Mouse (Mus musculus): Measurements from ENCODE around the gene Trabd. TPM values are rescaled to one million over a fixed set of nuclear protein-coding genes. Genes with fewer than 3 reads are reported as not detected.

Gene Trabd
- polyA plus RNA-seq, 1 experiment from 2014 or later, result 32.5 TPM

DNA sequence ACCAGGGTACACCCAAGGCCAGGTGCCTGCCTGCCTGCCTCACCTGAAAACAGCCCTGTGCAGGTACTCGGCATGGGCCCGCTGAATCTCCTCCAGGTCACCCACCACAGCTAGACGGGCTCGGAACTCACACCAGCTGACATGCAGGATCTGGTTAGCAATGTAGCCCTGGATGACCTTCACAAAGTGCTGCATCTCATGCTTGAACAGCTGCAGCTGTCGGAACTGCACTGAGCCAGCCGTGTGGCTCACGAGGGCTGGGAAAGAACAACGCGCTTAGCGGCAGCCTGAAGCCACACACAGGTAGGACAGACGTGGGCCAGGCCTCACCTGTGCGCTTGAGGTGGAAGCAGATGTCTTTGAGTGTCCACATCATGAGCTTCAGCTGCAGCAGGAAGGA, 25.9 kb downstream of the Trabd start:
- WGBS, result 86% methylated on average over 12 of the region's 12 CpGs
- Histone ChIP-seq H3K4me2 (replicated peaks; ENCODE audit: low read depth) (no peak overlapping the region), H3K27me3 (replicated peaks; ENCODE audit: control insufficient read depth, insufficient read depth, low read length) (no peaks in the 10 kb centered on the region), H3K4me1 (replicated peaks; ENCODE audit: control insufficient read depth, insufficient read depth, low read length) (no peaks in the 10 kb centered on the region), H3K4me3 (ENCODE audit: low read depth, low read length) (no peak overlapping the region), H3K9ac (ENCODE audit: low read depth, low read length) (no peak overlapping the region), H3K9me3 (ENCODE audit: control insufficient read depth) (no peaks in the 10 kb centered on the region), H3K36me3 (ENCODE audit: control insufficient read depth, insufficient read depth) (peaks cover 95% of the 10 kb centered on the region), H3K27ac (ENCODE audit: low read depth, low read length) (no peak overlapping the region)
- no peak for TF ChIP-seq CTCF (IDR thresholded peaks at IDR 0.05; ENCODE audit: low read depth)
- no peak for ATAC-seq

DNA sequence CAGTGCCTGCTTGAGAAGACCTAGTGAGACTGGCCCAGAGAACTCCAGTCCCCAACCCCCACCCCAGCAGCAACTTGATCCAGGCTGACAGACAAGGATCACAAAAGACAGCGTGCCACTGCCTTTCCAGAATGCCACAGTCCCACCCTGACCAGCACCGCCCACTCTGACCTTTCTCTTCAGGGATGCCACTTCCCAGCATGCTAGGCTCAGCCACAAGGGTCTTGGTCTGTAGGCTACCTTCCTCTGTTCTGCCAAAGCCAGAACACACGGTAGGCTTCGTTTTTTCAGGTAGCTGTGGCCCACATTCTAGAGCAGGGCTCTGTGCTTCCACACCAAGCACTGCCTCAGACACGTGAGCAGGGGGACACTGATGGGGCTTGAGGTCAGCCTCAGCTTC, 27.7 kb downstream of the Trabd start:
- no peak overlapping the region for H3K4me2 ChIP-seq (replicated peaks; ENCODE audit: low read depth)
- no peak overlapping the region for H3K4me3 ChIP-seq (ENCODE audit: low read depth, low read length)
- no peak overlapping the region for H3K27ac ChIP-seq (ENCODE audit: low read depth, low read length)
- WGBS, result 80% methylated on average over 5 of the region's 5 CpGs
- H3K9me3 ChIP-seq (ENCODE audit: control insufficient read depth), result no peaks in the 10 kb centered on the region
- H3K27me3 ChIP-seq (replicated peaks; ENCODE audit: control insufficient read depth, insufficient read depth, low read length), result no peaks in the 10 kb centered on the region
- no peak for ATAC-seq
- no peak for TF ChIP-seq CTCF (IDR thresholded peaks at IDR 0.05; ENCODE audit: low read depth)
- H3K4me1 ChIP-seq (replicated peaks; ENCODE audit: control insufficient read depth, insufficient read depth, low read length), result no peaks in the 10 kb centered on the region
- peaks cover 93% of the 10 kb centered on the region for H3K36me3 ChIP-seq (ENCODE audit: control insufficient read depth, insufficient read depth)
- no peak overlapping the region for H3K9ac ChIP-seq (ENCODE audit: low read depth, low read length)

DNA sequence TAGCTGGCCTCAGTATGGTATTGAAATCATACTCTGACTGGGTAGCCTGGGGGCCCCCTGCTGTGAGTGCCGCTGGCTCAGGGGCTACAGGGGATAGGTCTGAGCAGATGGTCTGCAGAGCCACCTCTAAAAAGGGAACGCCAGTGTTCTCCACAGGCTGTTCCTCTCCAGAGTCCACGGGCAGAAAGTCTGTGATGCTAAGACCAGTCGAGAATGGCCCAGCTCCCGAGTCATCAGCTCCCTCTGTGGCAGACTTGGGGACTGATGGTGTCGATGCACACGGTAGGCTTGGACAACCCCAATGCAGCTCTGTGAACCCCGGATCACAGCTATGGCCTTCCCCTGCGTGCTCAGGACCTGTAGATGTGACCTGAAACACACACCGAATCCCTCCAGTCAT, 29.0 kb downstream of the Trabd start:
- Histone ChIP-seq H3K4me3 (ENCODE audit: low read depth, low read length) (no peak overlapping the region), H3K4me2 (replicated peaks; ENCODE audit: low read depth) (no peak overlapping the region), H3K27ac (ENCODE audit: low read depth, low read length) (no peak overlapping the region), H3K9ac (ENCODE audit: low read depth, low read length) (no peak overlapping the region), H3K36me3 (ENCODE audit: control insufficient read depth, insufficient read depth) (peaks cover 93% of the 10 kb centered on the region), H3K27me3 (replicated peaks; ENCODE audit: control insufficient read depth, insufficient read depth, low read length) (no peaks in the 10 kb centered on the region), H3K4me1 (replicated peaks; ENCODE audit: control insufficient read depth, insufficient read depth, low read length) (no peaks in the 10 kb centered on the region), H3K9me3 (ENCODE audit: control insufficient read depth) (no peaks in the 10 kb centered on the region)
- TF ChIP-seq CTCF (IDR thresholded peaks at IDR 0.05; ENCODE audit: low read depth), result no peak
- ATAC-seq, result no peak
- 88% methylated on average over 10 of the region's 10 CpGs for WGBS

DNA sequence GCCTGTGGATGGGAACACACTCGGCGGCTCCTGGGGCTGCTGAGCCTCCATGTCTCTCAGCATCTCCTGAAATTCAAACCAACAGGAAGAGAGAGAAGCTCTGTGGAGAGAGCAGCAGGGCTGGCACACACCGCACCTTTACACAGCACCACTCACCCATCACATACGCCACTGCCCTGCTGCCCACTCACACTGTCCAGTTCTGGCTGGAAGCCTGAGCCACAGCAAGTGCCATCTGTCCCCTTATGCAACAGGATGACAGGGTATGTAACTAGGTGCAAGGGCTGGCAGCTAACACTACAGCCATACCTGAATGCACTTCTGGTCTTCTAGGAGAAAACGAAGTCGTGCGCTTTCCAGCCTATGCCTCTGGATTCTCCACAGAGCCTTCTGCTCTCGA, 29.5 kb downstream of the Trabd start:
- peaks cover 93% of the 10 kb centered on the region for H3K36me3 ChIP-seq (ENCODE audit: control insufficient read depth, insufficient read depth)
- H3K9me3 ChIP-seq (ENCODE audit: control insufficient read depth), result no peaks in the 10 kb centered on the region
- H3K27ac ChIP-seq (ENCODE audit: low read depth, low read length), result no peak overlapping the region
- WGBS, result 93% methylated on average over 8 of the region's 8 CpGs
- H3K4me3 ChIP-seq (ENCODE audit: low read depth, low read length), result no peak overlapping the region
- no peak for ATAC-seq
- no peaks in the 10 kb centered on the region for H3K4me1 ChIP-seq (replicated peaks; ENCODE audit: control insufficient read depth, insufficient read depth, low read length)
- H3K27me3 ChIP-seq (replicated peaks; ENCODE audit: control insufficient read depth, insufficient read depth, low read length), result no peaks in the 10 kb centered on the region
- TF ChIP-seq CTCF (IDR thresholded peaks at IDR 0.05; ENCODE audit: low read depth), result no peak
- H3K4me2 ChIP-seq (replicated peaks; ENCODE audit: low read depth), result no peak overlapping the region
- H3K9ac ChIP-seq (ENCODE audit: low read depth, low read length), result no peak overlapping the region

DNA sequence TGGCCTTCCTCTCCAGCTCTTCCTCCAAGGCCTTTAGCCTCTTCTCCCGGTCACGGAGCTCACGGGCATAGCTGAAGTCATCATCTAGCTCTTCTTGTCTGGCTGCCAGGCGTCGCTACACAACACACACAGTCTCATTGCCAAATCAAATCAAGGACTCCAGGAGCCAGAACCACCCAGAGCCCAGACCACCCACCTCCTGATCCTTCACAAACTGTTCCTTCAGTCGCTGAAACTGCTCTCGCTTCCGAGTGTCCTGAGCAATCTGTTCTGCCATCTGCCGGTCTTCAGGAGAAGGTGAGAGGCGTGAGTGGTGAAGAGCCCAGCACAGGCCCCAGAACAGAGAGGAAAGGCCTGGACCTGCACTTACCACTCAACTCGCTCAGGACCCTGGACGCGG, 31.1 kb downstream of the Trabd start:
- Histone ChIP-seq H3K4me2 (replicated peaks; ENCODE audit: low read depth) (no peak overlapping the region), H3K9ac (ENCODE audit: low read depth, low read length) (no peak overlapping the region), H3K4me3 (ENCODE audit: low read depth, low read length) (no peak overlapping the region), H3K27me3 (replicated peaks; ENCODE audit: control insufficient read depth, insufficient read depth, low read length) (no peaks in the 10 kb centered on the region), H3K4me1 (replicated peaks; ENCODE audit: control insufficient read depth, insufficient read depth, low read length) (no peaks in the 10 kb centered on the region), H3K27ac (ENCODE audit: low read depth, low read length) (no peak overlapping the region), H3K9me3 (ENCODE audit: control insufficient read depth) (no peaks in the 10 kb centered on the region), H3K36me3 (ENCODE audit: control insufficient read depth, insufficient read depth) (peaks cover 91% of the 10 kb centered on the region)
- no peak for ATAC-seq
- no peak for TF ChIP-seq CTCF (IDR thresholded peaks at IDR 0.05; ENCODE audit: low read depth)
- 89% methylated on average over 13 of the region's 13 CpGs for WGBS

DNA sequence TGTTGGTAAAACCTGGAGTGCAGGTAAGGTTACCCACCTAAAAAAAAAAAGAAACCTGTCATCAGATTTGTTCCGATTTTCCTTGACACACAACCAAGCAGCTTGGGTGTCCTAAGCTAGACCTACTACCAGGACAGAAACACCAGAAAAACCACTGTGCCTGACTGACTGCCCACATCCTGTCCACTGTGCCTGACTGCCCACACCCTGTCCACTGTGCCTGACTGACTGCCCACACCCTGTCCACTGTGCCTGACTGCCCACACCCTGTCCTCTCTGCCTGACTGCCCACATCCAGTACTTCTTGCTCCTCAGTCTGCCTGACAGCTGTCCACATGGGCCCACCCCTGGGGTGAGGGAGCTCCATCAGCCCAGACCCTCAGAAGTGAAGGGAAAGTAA, 32.1 kb downstream of the Trabd start:
- no peak for ATAC-seq
- no peak overlapping the region for H3K27ac ChIP-seq (ENCODE audit: low read depth, low read length)
- H3K9ac ChIP-seq (ENCODE audit: low read depth, low read length), result no peak overlapping the region
- WGBS, result 90% methylated on average over 1 of the region's 1 CpGs
- no peak overlapping the region for H3K4me2 ChIP-seq (replicated peaks; ENCODE audit: low read depth)
- H3K4me1 ChIP-seq (replicated peaks; ENCODE audit: control insufficient read depth, insufficient read depth, low read length), result no peaks in the 10 kb centered on the region
- H3K4me3 ChIP-seq (ENCODE audit: low read depth, low read length), result no peak overlapping the region
- H3K9me3 ChIP-seq (ENCODE audit: control insufficient read depth), result no peaks in the 10 kb centered on the region
- no peak for TF ChIP-seq CTCF (IDR thresholded peaks at IDR 0.05; ENCODE audit: low read depth)
- no peaks in the 10 kb centered on the region for H3K27me3 ChIP-seq (replicated peaks; ENCODE audit: control insufficient read depth, insufficient read depth, low read length)
- peaks cover 90% of the 10 kb centered on the region for H3K36me3 ChIP-seq (ENCODE audit: control insufficient read depth, insufficient read depth)

DNA sequence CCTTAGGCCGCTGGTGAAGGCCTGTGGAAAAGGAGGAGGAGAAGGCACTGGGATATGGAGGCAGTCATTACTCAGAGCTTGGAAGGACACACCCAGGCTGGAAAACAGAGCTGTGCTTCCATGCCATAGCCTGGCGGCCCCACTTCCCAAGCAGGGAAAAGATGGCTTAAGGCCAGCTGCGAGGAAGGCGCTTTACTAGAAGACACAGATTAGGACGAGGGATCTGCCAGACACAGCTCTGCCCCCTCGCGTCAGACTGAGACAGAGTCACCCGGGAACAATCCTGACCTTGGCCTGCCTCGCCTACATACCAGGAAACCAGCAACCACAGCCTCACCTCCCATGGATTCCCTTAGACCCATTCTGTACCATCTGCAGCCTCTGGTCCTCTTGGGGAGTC, 35.2 kb downstream of the Trabd start:
- Histone ChIP-seq H3K4me2 (replicated peaks; ENCODE audit: low read depth) (no peak overlapping the region), H3K4me3 (ENCODE audit: low read depth, low read length) (no peak overlapping the region), H3K27me3 (replicated peaks; ENCODE audit: control insufficient read depth, insufficient read depth, low read length) (no peaks in the 10 kb centered on the region), H3K36me3 (ENCODE audit: control insufficient read depth, insufficient read depth) (peaks cover 79% of the 10 kb centered on the region), H3K4me1 (replicated peaks; ENCODE audit: control insufficient read depth, insufficient read depth, low read length) (no peaks in the 10 kb centered on the region), H3K27ac (ENCODE audit: low read depth, low read length) (no peak overlapping the region), H3K9me3 (ENCODE audit: control insufficient read depth) (no peaks in the 10 kb centered on the region), H3K9ac (ENCODE audit: low read depth, low read length) (no peak overlapping the region)
- TF ChIP-seq CTCF (IDR thresholded peaks at IDR 0.05; ENCODE audit: low read depth), result peak; percentile 42
- ATAC-seq, result no peak
- 63% methylated on average over 9 of the region's 9 CpGs for WGBS
